Mouse (Mus musculus) lung, postnatal 4 days (tissue): Measurements from ENCODE around the gene Parp3.

Experiments used
- DNase-seq, 2 experiments: peaks; one replicate each; pipeline ENCODE4 v3.0.0; 2021

Parp3 gene

GRCm38 (mm10) chr9:106474456-106474855 lies 2.3 kb downstream of the Parp3 start:
- peak; percentile 83 to 87 for DNase-seq

DNA sequence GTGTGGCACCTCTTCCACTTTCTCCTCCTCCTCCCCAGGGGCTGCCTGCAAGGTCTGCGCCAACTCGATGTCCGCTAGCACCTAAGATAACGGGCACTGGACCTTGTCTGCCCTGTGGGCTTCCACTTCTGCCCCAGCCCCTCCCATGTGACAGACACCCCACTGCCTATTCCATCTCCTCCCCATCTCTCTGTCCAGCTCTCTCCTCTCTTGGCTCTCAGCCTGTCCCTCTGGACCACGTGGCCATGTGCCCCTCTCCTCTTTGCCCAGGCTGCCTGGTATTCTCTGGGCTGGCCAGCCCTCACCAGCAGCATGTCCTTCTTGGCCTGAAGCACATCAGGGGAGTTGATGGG lies 3.0 kb downstream of the Parp3 start:
- DNase-seq: no peak

DNA sequence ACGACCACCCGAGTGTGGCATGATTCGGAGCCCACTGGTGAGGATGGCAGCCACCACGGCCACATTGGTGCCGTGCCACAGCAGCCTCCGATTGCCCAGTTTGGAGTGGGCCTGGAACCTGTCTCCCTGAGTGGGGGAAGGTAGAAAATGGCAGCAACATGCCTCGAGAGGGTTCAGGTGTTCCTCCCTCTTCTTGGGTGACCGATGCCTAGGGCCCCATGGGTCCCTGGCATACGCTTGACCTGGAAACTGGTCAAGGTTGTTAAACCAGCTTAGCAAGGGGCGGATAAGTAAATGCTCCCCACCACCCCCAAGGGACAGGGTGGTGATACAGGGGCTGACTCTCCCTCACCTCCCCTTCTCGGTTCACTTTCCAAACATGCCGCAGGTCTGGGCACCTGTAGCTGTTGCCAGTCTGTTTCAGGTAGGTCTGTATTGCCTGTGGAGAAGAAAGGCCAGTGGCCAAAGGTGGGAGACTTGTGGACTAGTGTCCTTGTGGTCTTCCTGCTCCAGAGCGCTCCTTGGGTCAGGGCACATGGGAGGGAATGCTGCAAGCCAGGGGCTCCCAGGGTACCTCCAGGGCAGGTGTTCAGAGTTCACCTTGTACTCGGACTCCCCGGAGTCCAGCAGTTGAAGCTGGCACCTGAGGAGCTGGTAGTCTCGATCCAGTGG lies 3.5 kb downstream of the Parp3 start:
- DNase-seq: peak in 1 of 2 experiments; percentile 28

GRCm38 (mm10) chr9:106472321-106472720 lies 4.4 kb downstream of the Parp3 start:
- DNase-seq: peak in 1 of 2 experiments; percentile 32

GRCm38 (mm10) chr9:106471892-106472291 lies 4.9 kb downstream of the Parp3 start:
- DNase-seq: peak; percentile 80 to 89

GRCm38 (mm10) chr9:106470991-106471750 lies 5.6 kb downstream of the Parp3 start:
- peak in 1 of 2 experiments; percentile 20 for DNase-seq

- DNase-seq: no peak
Observed at GRCm38 (mm10) chr9:106469776-106470175, 7.0 kb downstream of the Parp3 start.

DNA sequence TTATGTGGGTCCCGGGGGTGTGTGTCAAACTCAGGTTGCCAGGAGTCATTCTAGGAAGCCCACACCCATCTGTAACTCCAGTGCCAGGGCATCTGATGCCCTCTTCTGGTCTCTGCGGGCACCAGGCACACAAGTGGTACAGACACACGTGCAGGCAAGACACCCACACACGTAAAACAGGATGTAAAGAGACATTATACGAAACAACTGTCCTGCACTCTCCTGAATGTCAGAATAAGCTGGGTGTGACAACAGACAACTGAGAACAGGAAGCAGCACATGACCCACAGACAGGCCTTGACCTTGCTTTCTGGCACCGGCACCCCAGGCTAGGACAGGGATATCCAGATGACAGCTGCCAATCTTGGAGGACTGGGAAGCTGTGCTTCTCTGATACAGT lies 7.4 kb downstream of the Parp3 start:
- DNase-seq: no peak

GRCm38 (mm10) chr9:106467746-106468145 lies 9.0 kb downstream of the Parp3 start:
- no peak for DNase-seq

DNA sequence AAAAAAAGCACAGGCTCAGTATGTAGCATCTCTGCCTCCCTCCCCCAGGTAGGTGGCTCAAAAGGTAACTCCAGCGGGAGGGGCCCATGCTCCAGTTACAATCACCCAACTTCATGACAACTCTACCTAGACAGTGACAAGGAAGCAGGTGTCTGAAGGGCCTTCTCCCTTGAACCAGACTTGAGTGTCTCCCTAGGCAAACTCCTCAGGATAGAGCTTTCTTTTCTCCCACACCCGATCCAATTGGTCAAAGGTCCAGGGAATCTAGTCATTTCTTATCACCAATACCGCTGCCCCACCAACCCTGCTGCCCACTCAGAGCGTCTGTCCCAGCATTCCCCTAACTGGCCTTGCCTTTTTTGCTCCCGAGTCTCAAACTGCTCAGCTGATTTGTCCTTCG lies 10.0 kb downstream of the Parp3 start:
- no peak for DNase-seq

- DNase-seq: no peak
Observed at GRCm38 (mm10) chr9:106465571-106466200, 11.1 kb downstream of the Parp3 start, which contains the start of gene Gpr62. Gene Gpr62 (minus strand): TSS chr9:106465938.

DNA sequence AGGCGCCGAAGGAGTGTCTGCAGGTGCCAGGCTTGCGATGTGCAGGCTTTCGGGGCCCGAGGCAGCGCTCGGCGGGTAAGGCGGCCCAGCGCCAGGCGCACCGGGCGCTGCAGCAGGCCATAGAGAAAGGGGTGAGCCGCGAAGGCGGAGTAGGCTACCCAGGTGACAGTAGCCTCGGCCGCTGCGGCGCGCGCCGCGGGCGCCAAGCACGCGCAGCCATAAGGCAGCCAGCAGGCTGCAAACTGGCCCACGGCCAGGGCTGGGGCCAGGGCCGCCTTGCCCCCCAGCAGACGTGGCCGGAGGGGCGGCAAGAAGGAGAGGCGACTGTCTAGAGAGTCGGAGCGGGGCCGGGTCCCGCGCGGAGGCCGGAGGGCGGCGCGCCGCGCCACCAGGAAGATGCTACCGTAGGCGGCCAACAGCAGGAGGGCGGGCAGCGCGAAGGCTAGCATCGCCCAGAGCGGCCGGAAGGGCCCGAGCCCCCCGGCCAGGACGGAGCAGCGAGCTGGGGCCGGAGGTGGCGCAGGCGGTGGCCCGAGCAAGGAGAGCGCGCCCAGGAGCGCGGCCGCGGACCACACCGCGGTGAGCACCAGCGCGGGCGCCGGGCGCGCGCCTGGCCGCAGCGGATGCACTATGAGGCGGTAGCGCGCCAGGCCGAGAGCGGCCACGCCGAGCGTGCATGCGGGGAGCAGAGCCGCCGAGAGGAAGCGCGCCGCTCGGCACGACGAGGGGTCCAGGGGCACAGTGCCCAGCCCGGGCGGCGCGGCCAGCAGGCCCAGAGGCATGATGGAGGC lies 11.8 kb downstream of the Parp3 start:
- DNase-seq: peak; percentile 67 to 82

DNA sequence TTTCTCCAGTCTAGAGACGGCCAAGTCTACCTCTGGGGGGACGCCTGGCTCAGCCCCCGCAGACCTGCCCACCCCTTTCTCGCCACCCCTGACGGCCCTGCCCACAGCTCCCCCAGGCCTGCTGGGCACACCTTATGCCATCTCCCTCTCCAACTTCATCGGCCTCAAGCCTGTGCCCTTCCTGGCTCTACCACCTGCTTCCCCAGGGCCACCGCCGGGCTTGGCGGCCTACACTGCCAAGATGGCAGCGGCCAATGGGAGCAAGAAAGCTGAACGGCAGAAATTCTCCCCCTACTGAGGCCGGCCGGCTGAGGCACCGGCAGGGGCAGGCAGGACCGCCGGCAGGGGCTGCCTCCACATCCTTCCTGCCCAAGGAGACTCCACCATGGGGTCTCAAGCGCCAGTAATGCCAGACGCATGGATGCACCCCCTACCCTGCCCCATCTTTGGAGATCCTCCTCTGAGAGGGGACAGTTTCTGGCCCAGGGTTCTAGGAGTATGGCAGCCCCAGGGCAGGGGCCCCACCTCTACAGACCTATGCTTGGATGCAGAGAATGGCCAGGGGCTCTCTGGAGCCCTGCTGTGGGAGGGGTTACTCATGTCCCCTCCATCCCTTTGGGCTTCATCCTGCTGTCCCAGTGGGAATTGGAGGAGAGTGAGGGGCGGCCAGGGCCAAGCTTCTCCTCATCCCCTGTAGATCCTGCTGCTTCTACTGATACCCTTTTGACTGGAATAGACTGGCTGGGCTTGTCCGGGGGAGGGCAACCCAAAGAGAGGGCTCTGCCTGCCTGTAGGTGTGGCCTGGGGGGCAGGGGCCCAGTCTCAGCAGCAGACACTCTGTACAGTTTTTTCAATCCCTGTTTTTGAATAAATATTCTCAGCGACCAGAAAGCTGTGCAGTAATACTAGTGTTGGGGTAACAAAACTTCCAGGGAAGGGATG lies 13.4 kb downstream of the Parp3 start:
- no peak for DNase-seq

DNA sequence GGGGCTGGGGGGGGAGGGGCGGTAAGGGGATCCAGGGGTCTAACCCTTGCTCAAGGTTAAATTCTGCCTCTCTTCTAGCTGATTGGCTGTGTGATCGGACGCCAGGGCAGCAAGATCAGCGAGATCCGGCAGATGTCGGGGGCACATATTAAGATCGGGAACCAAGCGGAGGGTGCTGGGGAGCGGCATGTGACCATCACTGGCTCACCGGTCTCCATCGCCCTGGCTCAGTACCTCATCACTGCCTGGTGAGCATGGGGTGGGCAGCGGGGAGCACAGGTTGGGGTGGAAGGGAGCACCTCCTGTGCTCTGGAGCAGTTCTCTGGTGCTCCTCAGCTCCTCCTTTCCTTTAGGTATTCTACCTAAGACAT lies 14.3 kb downstream of the Parp3 start:
- DNase-seq: no peak

- no peak for DNase-seq
Observed at GRCm38 (mm10) chr9:106461641-106462429, 14.9 kb downstream of the Parp3 start.

GRCm38 (mm10) chr9:106461026-106461415 lies 15.7 kb downstream of the Parp3 start:
- DNase-seq: no peak

GRCm38 (mm10) chr9:106460401-106461025 lies 16.2 kb downstream of the Parp3 start:
- no peak for DNase-seq

- DNase-seq: no peak
Observed at GRCm38 (mm10) chr9:106459946-106460345, 16.8 kb downstream of the Parp3 start.

DNA sequence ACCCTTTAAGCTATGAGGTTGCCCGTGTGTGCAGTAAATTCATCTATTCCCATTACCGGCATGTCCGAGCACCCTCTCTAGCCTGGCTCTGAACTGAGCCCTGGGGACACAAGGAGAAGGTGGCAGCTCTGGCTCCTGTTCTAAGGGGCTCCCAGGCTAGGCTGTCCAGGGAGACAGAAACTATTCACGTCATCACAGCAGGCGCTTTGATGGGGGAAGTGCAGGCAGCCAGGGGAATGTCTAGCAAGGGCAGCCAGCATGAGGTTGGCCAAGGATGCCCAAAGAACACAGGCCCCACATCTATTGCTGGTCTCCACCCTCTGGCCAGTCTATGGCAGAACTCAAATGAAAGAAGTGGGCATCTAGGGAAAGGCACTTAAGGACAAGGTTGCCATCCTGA lies 18.8 kb downstream of the Parp3 start:
- no peak for DNase-seq

DNA sequence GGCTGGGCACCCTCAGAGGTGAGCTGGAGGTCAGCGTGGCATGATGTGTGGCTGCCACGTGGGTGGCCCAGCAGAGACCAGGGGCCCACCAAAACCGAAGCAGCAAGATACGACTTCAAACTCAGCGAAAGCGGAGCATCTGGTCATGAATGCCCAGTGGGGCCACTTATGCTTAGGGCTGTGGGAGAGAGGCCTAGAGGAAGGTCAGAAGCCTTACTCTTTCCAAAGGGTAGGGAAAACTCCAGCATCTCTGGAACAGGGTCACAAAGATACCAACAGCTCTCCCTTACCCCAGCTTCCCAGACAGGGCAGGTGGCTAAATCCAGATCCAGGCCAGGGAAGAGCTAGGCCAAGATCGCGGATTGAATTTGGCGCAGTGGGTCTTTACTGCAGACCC lies 19.6 kb downstream of the Parp3 start:
- DNase-seq: no peak
